Mouse (Mus musculus): ENCODE results near the gene P2ry6.

GRCm38 (mm10) chr7:100988092-100988491 is 13.6 kb upstream of the P2ry6 start:
- TF ChIP-seq CTCF (IDR thresholded peaks at IDR 0.05; ENCODE audit: low read depth, low read length) (peak; percentile 63), POLR2A (IDR thresholded peaks at IDR 0.05; ENCODE audit: borderline replicate concordance, low read depth, low read length) (no peak)

Data from bone marrow macrophage, adult 2 months (primary cell).